19 mouse cellular contexts compared by ENCODE assay signal in the genomic region with DNA sequence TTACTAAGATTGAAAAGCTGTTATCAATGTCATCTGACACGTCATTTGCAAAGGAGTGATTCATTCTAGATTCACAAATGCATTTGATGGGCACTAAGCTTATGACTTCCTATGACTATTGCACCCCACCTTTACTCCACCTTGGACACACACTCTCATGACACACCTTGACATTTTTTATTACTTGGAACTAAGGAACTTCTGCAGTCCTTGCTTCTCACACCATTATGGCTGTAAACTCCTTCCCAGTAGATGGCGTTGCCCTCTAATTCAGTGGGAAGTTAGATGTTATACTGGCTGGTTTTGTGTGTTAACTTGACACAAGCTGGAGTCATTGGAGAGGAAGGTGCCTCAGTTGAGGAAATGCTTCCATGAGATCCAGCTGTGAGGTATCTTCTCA.
DNase-seq lines count a peak whose midpoint lies in the region; ATAC-seq and TF ChIP-seq lines count a peak whose summit lies in the region.
"Had no signal": no experiment of that assay in that cellular context is flagged by ENCODE, and none has a peak within 500 bp of the region (broad histone marks: within the 10 kb centered on the region; RNA-seq: fewer than 3 reads in every experiment).

No protein-coding gene starts in this region.

- no peak overlapping the region for H3K27ac ChIP-seq in liver, embryonic 14.5 days
- no peak overlapping the region for H3K27ac ChIP-seq in CH12.LX (ENCODE audit: insufficient read depth, low read depth)
- H3K27ac ChIP-seq: embryonic facial prominence, embryonic 12.5 days; forebrain, embryonic 12.5 days; hindbrain, embryonic 10.5 days; hindbrain, embryonic 14.5 days had no signal

- H3K4me3 ChIP-seq in liver, embryonic 14.5 days (ENCODE audit: insufficient read depth in 1 of 2, low read depth in 2 of 2, low read length in 2 of 2): no peak overlapping the region
- no peak overlapping the region for H3K4me3 ChIP-seq in CH12.LX (replicated peaks in 1 of 3; ENCODE audit: low read depth in 2 of 3, low read length in 2 of 3, poor library complexity in 1 of 3)
- H3K4me3 ChIP-seq: embryonic facial prominence, embryonic 12.5 days; forebrain, embryonic 12.5 days; heart, embryonic 12.5 days; hindbrain, embryonic 10.5 days had no signal

- 57% methylated on average over 2 of the region's 2 CpGs for WGBS in liver, embryonic 14.5 days (ENCODE audit: insufficient replicate concordance)
- WGBS in large intestine, adult 2 months: 32% methylated on average over 2 of the region's 2 CpGs

- TF ChIP-seq POLR2A in CH12.LX (IDR thresholded peaks at IDR 0.05; ENCODE audit: low read depth, low read length): no peak

- peak; percentile 39 for TF ChIP-seq CTCF in liver, embryonic 14.5 days (IDR thresholded peaks at IDR 0.05; ENCODE audit: low read depth)
- peak in 1 of 2 experiments; percentile 44; a peak in 2 of 4 replicates for TF ChIP-seq CTCF in CH12.LX (conservative IDR thresholded peaks at IDR 0.05 in 1 of 2, IDR thresholded peaks at IDR 0.05 in 1 of 2; ENCODE audit: low read depth in 2 of 2, low read length in 2 of 2)

- peaks cover 2 to 7% of the 10 kb centered on the region in 2 experiments; a peak in 3 of 4 replicates for H3K4me1 ChIP-seq in liver, embryonic 14.5 days (replicated peaks; ENCODE audit: control insufficient read depth in 2 of 2, insufficient read depth in 2 of 2, low read length in 1 of 2)
- no peaks in the 10 kb centered on the region for H3K4me1 ChIP-seq in CH12.LX (ENCODE audit: control insufficient read depth in 1 of 2, insufficient read depth in 2 of 2)
- H3K4me1 ChIP-seq: embryonic facial prominence, embryonic 12.5 days; forebrain, embryonic 12.5 days; heart, embryonic 12.5 days; hindbrain, embryonic 10.5 days had no signal

- TF ChIP-seq RAD21 in CH12.LX (IDR thresholded peaks at IDR 0.05; ENCODE audit: low read depth, low read length): peak; percentile 29

- no peak for DNase-seq in liver, embryonic 14.5 days (ENCODE audit: low read depth in 3 of 3, low spot score in 3 of 3)
- no peak for DNase-seq in liver
- DNase-seq in CH12.LX (ENCODE audit: extremely low read depth): no peak
- peak; percentile 76 for DNase-seq in large intestine, adult 2 months (ENCODE audit: low read depth, low spot score)
- DNase-seq in cerebellum, postnatal 14 days: no peak
- no peak for DNase-seq in MN1 (ENCODE audit: low spot score)
- DNase-seq: adrenal gland, adult 2 months; adrenal gland, postnatal 36 days; B cell, adult 2 months; cerebellum, adult 8-10 months; cerebellum, postnatal 25 days; gastrocnemius, postnatal 14 days had no signal

- no peak overlapping the region for H3K9ac ChIP-seq in liver, embryonic 14.5 days (replicated peaks)
- H3K9ac ChIP-seq in CH12.LX (ENCODE audit: insufficient read depth, low read depth): no peak overlapping the region
- H3K9ac ChIP-seq: embryonic facial prominence, embryonic 12.5 days; forebrain, embryonic 12.5 days; heart, embryonic 12.5 days; hindbrain, embryonic 14.5 days had no signal

- no peaks in the 10 kb centered on the region for H3K36me3 ChIP-seq in liver, embryonic 14.5 days (replicated peaks; ENCODE audit: control insufficient read depth, insufficient read depth, low read depth)
- H3K36me3 ChIP-seq in CH12.LX (replicated peaks in 1 of 2; ENCODE audit: control insufficient read depth in 1 of 2, insufficient read depth in 1 of 2, low read length in 1 of 2): no peaks in the 10 kb centered on the region
- H3K36me3 ChIP-seq: embryonic facial prominence, embryonic 12.5 days; forebrain, embryonic 12.5 days; heart, embryonic 12.5 days; hindbrain, embryonic 10.5 days had no signal

- no peak for ATAC-seq in liver, embryonic 14.5 days (ENCODE audit: insufficient read depth)
- ATAC-seq: CD4-positive, CD25-positive, alpha-beta regulatory T cell, adult 4 months; forebrain, embryonic 16.5 days had no signal

- no peak for TF ChIP-seq EP300 in liver, embryonic 14.5 days (IDR thresholded peaks at IDR 0.05; ENCODE audit: low read depth)
- TF ChIP-seq EP300 in CH12.LX (IDR thresholded peaks at IDR 0.05; ENCODE audit: low read length): no peak

- dilution Hi-C loops in CH12.LX (cut with MboI; ENCODE audit: extremely low pct_ligation_motif_present, extremely low pct_unique_long_range_greater_than_20kb, low sequenced_read_pairs): no loop called here

- no peaks in the 10 kb centered on the region for H3K9me3 ChIP-seq in liver, embryonic 14.5 days (ENCODE audit: control insufficient read depth, low read length)
- peaks cover 2% of the 10 kb centered on the region for H3K9me3 ChIP-seq in CH12.LX (replicated peaks; ENCODE audit: low read length)
- H3K9me3 ChIP-seq: embryonic facial prominence, embryonic 12.5 days; forebrain, embryonic 12.5 days; hindbrain, embryonic 10.5 days had no signal

- H3K79me2 ChIP-seq in CH12.LX (replicated peaks; ENCODE audit: control insufficient read depth, extremely low read depth, insufficient read depth, poor library complexity, severe bottlenecking): no peaks in the 10 kb centered on the region

- no peaks in the 10 kb centered on the region for H3K27me3 ChIP-seq in liver, embryonic 14.5 days (ENCODE audit: control insufficient read depth, insufficient read depth, low read length)
- no peaks in the 10 kb centered on the region for H3K27me3 ChIP-seq in CH12.LX (replicated peaks)
- H3K27me3 ChIP-seq: embryonic facial prominence, embryonic 12.5 days; forebrain, embryonic 12.5 days; heart, embryonic 12.5 days had no signal

- in situ Hi-C loops in CH12.LX (cut with MboI; ENCODE audit: low pct_ligation_motif_present, low pct_unique_long_range_greater_than_20kb, low sequenced_read_pairs): loop anchor here (5.0 to 25.0 kb wide), 2 partner anchors 78 to 588 kb away; partner anchors contain the start of gene Ccdc71l

- H3K4me2 ChIP-seq in liver, embryonic 14.5 days (ENCODE audit: low read depth): no peak overlapping the region
- no peak overlapping the region for H3K4me2 ChIP-seq in CH12.LX (ENCODE audit: insufficient read depth, low read depth, poor library complexity, severe bottlenecking)
- H3K4me2 ChIP-seq: embryonic facial prominence, embryonic 12.5 days; forebrain, embryonic 12.5 days; heart, embryonic 12.5 days; hindbrain, embryonic 14.5 days had no signal

TF ChIP-seq in CH12.LX, 34 proteins besides CTCF, POLR2A, EP300 and RAD21:
- TF ChIP-seq MAZ (IDR thresholded peaks at IDR 0.05; ENCODE audit: low read depth, low read length) (no peak), SIN3A (IDR thresholded peaks at IDR 0.05; ENCODE audit: low read length) (no peak), USF1 (IDR thresholded peaks at IDR 0.05; ENCODE audit: low read depth, low read length) (no peak), MAFK (IDR thresholded peaks at IDR 0.05; ENCODE audit: insufficient replicate concordance, low read length) (no peak), ZMIZ1 (IDR thresholded peaks at IDR 0.05; ENCODE audit: low read depth, low read length) (no peak), ZC3H11A (IDR thresholded peaks at IDR 0.05; ENCODE audit: low read depth, low read length) (no peak), ZNF384 (IDR thresholded peaks at IDR 0.05; ENCODE audit: low read depth, low read length) (no peak), SMC3 (IDR thresholded peaks at IDR 0.05; ENCODE audit: low read depth, low read length) (peak; percentile 31)
